Mouse (Mus musculus) common myeloid progenitor, adult 5-6 weeks (primary cell): Measurements from ENCODE around the gene Rora. TPM values are rescaled to one million over a fixed set of nuclear protein-coding genes. Genes with fewer than 3 reads are reported as not detected.
"Not testable (repeated sequence)": the region's sequence is repeated elsewhere in the genome, so short reads cannot be mapped to it uniquely, and the experiment has no call there.

Source experiments
- ATAC-seq: replicated peaks from 2 replicates; pipeline ENCODE4 v1.8.0; 2016; ENCODE audit warnings: low read depth, mild to moderate bottlenecking, moderate TSS enrichment, inconsistent platforms; ENCODE audit not compliant: poor library complexity, severe bottlenecking
- total RNA-seq: library from RNA; stranded (forward); fragments of 200-1000, 187-1606 nt; gene quantifications from 2 replicates; pipeline ENCODE4 v1.2.3, GENCODE M21; 2017

Gene Rora
- total RNA-seq, 1 experiment from 2014 or later, result 1.1 TPM

DNA sequence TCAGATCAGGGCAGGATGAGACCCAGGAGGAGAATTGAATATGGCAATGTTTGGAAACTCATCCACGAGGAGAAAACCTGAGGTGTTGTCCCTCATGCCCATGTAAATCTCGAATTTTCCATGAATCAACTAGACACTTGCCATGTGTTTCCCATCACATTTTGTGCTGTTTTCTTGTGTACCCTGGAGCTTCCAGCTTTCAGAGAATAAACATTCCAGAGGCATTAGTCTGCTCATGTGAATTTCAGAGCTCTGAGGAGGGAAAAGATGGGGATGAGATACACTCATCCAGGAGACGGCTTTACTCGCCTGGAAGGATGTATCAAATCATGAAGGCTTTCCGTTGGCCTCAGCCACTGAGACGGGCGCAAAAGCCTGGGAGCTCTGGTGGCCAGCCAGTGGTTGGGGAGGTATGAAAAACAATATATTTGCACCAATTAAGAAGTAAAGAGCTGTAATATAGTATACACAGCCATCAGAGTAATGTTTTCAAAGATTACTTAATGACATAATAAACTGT, 391.1 kb downstream of the Rora start:
- no peak for ATAC-seq

GRCm38 (mm10) chr9:69045908-69046307, 392.3 kb downstream of the Rora start:
- no peak for ATAC-seq

GRCm38 (mm10) chr9:69050856-69051255, 397.3 kb downstream of the Rora start:
- ATAC-seq, result no peak

DNA sequence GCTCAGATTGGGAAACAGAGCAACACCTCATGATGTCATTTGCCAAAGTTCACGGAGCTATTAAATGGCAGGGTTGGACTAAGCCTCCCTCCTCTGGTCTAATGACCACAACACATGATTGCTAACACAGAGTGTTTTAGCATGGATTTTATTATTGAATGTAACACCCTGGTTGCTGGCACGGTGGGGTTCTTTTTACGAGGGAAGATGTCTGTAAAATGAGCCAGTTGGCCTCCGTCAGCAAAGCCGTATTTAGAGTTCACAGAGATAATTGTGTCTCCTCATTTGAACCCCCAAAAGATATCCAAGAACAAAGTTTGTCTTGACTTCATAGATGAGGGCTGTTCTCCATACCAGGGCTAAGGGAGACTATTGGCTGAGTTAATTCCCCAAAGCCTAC, 398.3 kb downstream of the Rora start:
- ATAC-seq, result no peak

DNA sequence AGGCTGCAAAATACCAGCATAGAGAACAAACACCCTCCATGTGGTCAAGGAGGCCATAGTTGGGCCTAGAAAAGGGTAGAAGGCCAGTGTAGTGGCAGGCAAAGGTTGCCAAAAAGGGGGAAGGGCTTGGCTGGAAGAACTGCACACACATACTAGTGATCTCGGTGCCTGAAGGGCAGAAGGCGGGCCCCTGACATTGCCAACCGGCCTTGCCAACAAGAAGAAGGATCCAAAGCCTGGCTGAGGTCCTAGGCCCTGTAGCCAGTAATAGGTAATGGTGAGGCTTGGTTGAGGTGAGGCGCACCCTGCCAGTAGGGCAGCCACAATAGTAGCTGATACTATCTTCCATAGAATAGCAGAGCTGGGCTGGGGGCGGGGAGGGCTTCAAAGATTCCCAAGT, 401.7 kb downstream of the Rora start:
- ATAC-seq, result no peak

DNA sequence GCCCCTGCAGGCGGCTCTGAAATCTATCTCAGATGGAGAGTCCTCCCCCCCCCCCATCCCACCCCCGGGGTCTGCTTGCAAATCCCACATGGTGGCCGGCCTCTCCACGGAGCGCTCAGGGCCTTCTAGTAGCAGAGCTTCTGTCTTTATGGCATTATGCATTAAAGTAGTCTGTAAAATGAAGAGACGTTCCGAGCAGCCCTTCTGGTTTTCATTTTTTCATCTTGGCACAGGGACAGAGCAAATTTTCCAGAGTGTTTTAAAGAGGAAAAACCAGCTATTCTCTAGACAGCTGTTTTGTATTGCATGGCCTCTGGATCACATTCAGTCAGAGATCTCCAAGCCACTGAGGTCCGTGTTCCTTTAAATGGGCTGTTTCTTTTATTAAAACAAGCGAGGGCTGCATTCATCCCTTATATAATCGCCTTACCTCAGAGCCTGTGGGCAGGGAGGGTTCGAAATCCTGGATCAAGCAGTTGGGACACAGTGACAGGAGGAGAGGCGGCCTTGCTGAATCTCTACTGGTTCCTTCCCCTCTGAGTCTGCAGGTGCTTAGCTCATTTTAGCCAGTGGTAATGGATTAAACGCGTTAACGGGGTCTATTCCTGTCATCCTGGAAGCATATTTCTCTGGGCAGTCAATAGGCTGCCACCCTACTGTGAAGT, 417.7 kb downstream of the Rora start:
- no peak for ATAC-seq

- no peak for ATAC-seq
Observed at GRCm38 (mm10) chr9:69073271-69073670, 419.7 kb downstream of the Rora start.

GRCm38 (mm10) chr9:69084086-69084719, 430.6 kb downstream of the Rora start:
- no peak for ATAC-seq

DNA sequence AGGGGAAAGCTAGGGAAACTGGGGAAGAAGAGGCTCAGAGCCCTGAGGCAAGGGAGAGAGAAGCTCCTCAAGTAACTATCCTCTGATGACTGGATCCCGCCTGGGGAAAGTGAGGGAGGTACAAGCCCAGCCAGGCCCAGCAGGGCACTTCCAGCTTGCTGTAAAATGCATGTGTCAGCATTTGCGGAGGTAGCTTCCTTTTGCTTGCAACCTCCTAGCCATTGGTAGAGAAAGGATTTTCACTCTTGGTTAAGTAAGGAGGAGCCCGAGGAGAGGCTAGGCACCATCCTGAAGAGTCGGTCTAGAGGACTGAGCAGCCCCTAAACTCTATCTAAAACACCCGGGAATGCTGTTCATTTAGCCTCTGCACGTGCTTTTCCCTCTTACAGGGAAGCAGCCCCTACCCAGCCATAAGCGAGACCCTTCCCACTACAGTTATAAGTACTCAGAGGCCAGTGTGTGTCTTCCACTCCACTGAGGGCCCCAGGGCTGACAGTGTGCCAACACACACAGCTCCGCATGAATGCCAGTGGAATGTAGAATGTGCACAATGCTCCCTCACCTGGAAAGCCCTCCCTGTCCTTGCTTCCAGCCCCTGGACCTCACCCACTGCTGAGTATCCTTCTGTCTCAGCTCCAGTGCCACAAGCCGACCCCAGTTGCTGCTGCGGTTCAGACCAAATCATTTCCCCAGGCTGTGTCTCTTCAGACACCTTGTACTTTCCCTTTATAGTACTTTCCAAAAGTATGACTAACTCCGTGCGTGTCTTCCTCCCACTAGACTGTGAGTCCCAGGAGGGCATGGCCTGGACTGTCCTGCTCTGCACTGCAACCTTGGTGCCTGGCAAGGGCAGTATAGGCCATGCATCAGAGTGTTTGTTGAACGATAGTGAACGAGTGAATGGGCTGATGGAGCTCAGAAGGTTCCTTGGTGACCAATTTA, 431.4 kb downstream of the Rora start:
- no peak for ATAC-seq

DNA sequence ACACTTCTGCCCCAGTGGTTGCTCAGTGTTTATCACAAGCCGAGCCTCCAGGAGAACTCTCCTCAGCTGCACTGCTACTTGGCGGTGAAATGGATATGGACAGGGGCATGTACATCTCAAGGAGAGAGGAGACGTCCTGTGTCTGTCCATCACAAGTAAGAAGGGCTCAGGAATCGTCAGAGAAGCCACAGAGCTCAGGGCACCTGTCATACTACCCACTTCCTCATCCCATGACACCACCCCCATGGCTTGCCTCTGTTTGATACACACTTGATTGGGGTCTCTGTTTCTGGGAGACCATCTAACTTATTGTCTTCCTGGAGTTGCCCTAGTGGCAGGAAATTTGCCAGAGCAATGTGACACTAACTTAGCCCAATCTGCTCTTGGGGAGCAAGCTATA, 433.3 kb downstream of the Rora start:
- ATAC-seq, result peak; percentile 60

DNA sequence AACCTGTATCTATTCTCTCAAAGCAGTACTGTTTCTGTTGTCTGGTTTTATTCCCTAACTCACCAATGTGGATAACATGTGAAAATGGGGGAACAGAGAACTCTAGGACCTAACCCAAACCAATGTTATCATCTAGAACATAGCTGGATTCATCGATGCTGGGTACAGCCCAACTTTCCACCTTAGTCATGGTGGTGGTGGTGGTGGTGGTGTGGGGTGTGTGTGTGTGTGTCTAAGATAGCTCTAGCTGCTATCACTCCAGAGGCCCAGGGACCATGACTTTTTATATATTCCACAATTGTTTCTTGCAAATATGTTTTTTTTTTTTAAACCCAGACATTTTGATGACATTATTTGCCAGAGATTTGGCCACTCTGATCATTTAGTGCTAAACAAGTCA, 433.7 kb downstream of the Rora start:
- ATAC-seq, result peak; percentile 88

GRCm38 (mm10) chr9:69090749-69091270, 437.2 kb downstream of the Rora start:
- no peak for ATAC-seq

GRCm38 (mm10) chr9:69092119-69093013, 438.8 kb downstream of the Rora start:
- peak; percentile 48 for ATAC-seq

DNA sequence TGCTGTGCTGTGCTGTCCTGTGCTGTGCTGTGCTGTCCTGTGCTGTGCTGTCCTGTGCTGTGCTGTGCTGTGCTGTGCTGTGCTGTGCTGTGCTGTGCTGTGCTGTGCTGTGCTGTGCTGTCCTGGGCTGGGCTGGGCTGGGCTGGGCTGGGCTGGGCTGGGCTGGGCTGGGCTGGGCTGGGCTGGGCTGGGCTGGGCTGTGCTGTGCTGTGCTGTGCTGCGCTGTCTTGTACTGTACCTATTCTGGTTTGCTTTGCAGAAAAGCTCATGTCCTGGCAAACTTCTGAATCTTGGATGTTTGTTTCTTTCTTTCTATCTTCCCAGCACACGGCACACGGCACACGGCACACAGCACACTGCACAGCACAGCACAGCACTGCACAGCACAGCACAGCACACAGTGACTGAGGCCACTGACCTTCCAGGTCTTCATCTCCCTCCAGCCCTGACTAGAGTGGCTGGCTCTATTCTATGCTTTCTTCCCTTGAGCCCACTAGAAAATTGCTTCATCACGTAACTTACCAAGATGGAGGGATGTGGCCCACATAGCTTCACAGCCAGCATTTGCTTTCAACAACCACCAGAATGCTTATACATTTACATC, 446.7 kb downstream of the Rora start:
- ATAC-seq, result not testable (repeated sequence)

GRCm38 (mm10) chr9:69104321-69104720, 450.7 kb downstream of the Rora start:
- no peak for ATAC-seq

- ATAC-seq, result peak; percentile 57
Observed at GRCm38 (mm10) chr9:69109618-69110300, 456.2 kb downstream of the Rora start.

GRCm38 (mm10) chr9:69110301-69110674, 456.7 kb downstream of the Rora start:
- no peak for ATAC-seq

DNA sequence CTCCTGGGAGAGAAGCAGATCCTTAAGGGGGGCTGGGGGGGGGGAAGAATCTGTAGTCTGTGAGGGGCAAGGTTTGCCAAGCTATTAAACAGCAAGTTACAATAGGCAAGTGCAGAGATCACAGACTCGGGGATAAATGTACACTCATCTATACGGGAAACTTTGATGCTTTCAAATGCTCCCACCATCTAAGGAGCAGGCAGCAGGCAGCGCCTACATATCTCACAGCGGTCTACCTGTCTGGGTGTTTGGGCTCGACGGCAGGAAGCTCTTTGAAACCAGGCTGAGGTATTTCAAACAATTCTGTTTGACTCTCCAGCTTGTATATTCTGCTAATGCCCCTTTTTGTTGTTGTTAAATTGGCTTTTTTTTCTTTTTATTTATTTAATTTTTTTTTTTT, 457.1 kb downstream of the Rora start:
- no peak for ATAC-seq

DNA sequence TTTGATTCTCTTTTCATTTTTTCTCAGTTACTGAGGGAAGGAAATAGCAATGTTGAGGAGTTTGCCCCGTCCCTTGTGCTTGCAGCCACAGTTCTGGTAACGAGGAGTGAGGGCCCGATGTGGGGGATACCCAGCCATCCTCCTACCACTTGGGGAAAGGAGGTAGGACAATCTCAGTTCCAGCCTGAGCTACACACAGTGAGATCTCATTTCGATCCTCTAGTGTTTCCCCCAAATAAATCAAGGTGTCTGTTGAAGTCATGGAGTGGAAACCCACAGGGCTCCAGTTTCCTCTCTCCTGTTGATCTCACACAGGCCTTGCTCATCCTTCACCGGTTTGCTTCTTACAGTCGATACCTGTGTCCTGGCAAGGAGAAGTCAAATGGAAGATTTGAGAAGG, 458.0 kb downstream of the Rora start:
- ATAC-seq, result no peak
